Mouse (Mus musculus): ENCODE data around the gene Zfp692. TPM values are rescaled to one million over a fixed set of nuclear protein-coding genes. Genes with fewer than 3 reads are reported as not detected.

Zfp692 gene
- 19.3 and 21.1 TPM in 2 replicates for polyA plus RNA-seq (2011; ENCODE audit: insufficient read depth, insufficient read length, low read depth, missing spikeins)

DNA sequence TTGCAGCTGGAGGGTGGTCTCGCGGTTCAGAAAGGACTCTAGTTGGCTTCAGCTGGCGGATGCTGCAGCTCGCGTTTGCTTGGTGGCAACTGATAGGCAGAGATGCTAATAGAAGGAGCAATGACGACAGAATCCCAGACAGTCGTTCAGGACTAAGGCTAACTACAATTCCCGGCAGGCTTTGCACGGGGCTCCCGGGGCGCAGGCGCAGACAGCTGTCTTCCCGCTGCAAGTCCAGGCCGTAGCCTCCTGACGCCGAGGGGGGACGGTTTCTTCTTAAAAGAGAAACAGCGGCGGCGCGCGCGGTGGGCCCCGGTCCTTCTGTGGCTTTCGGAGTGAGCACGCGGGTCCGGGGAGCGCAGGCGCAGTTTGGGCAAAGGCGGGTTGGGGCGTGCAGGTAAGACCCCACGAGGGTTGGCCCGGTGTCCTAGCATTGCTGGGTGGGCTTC lies at the start of gene Zfp692:
Gene Zfp692 (plus strand): TSS at position 210 of the 449 bp plus-strand sequence.
- no peaks in the 10 kb centered on the region for H3K27me3 ChIP-seq (ENCODE audit: control insufficient read depth, insufficient read depth, low read length, poor library complexity, severe bottlenecking)
- peak within 1 kb of the TSS; percentile 75 for H3K4me3 ChIP-seq (ENCODE audit: low read depth, low read length)
- H3K9me3 ChIP-seq (replicated peaks; ENCODE audit: control insufficient read depth, insufficient read depth, low read length, poor library complexity, severe bottlenecking), result no peaks in the 10 kb centered on the region
- H3K4me1 ChIP-seq (ENCODE audit: control insufficient read depth, insufficient read depth, low read length), result no peaks in the 10 kb centered on the region
- no peak within 1 kb of the TSS for H3K27ac ChIP-seq (ENCODE audit: insufficient read depth, low read length)
- H3K9ac ChIP-seq (ENCODE audit: low read depth, poor library complexity, severe bottlenecking), result peak within 1 kb of the TSS; percentile 76
- peaks cover 9% of the 10 kb centered on the region for H3K36me3 ChIP-seq (ENCODE audit: control insufficient read depth, insufficient read depth, low read length, poor library complexity, severe bottlenecking)
- no peak for TF ChIP-seq CTCF (IDR thresholded peaks at IDR 0.05; ENCODE audit: low read depth, low read length)
- no peak for TF ChIP-seq POLR2A (IDR thresholded peaks at IDR 0.05; ENCODE audit: insufficient read depth, low read length)
- TF ChIP-seq EP300 (IDR thresholded peaks at IDR 0.05; ENCODE audit: insufficient read depth, low read depth, low read length), result no peak

DNA sequence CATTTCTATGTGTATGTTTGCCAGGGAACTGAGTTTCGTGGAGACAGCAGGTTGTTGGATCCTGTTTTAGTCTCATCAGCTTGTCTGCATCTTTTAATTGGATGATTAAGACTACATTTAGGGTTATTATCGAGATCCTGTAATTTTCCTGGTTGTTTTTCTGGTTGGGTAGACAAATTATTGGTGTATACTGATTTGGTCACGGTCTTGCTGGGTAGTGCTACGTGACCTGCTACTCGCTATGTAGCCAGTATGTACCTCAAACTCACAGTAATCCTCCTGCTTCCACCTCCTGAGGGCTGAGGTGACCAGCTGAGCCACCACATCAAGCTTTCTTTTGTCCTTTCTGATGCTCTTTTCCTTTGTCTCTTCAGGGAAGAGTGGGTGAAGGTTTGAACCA lies 49.1 kb upstream of the Zfp692 start:
- no peaks in the 10 kb centered on the region for H3K27me3 ChIP-seq (ENCODE audit: control insufficient read depth, insufficient read depth, low read length, poor library complexity, severe bottlenecking)
- no peaks in the 10 kb centered on the region for H3K9me3 ChIP-seq (replicated peaks; ENCODE audit: control insufficient read depth, insufficient read depth, low read length, poor library complexity, severe bottlenecking)
- H3K4me1 ChIP-seq (ENCODE audit: control insufficient read depth, insufficient read depth, low read length), result no peaks in the 10 kb centered on the region
- TF ChIP-seq POLR2A (IDR thresholded peaks at IDR 0.05; ENCODE audit: insufficient read depth, low read length) (no peak), CTCF (IDR thresholded peaks at IDR 0.05; ENCODE audit: low read depth, low read length) (no peak), EP300 (IDR thresholded peaks at IDR 0.05; ENCODE audit: insufficient read depth, low read depth, low read length) (no peak)
- H3K4me3 ChIP-seq (ENCODE audit: low read depth, low read length), result no peak overlapping the region
- no peak overlapping the region for H3K27ac ChIP-seq (ENCODE audit: insufficient read depth, low read length)
- no peaks in the 10 kb centered on the region for H3K36me3 ChIP-seq (ENCODE audit: control insufficient read depth, insufficient read depth, low read length, poor library complexity, severe bottlenecking)
- H3K9ac ChIP-seq (ENCODE audit: low read depth, poor library complexity, severe bottlenecking), result no peak overlapping the region

GRCm38 (mm10) chr11:58260156-58260555 lies 46.7 kb upstream of the Zfp692 start:
- Histone ChIP-seq H3K27ac (ENCODE audit: insufficient read depth, low read length) (no peak overlapping the region), H3K9me3 (replicated peaks; ENCODE audit: control insufficient read depth, insufficient read depth, low read length, poor library complexity, severe bottlenecking) (no peaks in the 10 kb centered on the region), H3K9ac (ENCODE audit: low read depth, poor library complexity, severe bottlenecking) (no peak overlapping the region), H3K36me3 (ENCODE audit: control insufficient read depth, insufficient read depth, low read length, poor library complexity, severe bottlenecking) (no peaks in the 10 kb centered on the region), H3K4me3 (ENCODE audit: low read depth, low read length) (no peak overlapping the region), H3K27me3 (ENCODE audit: control insufficient read depth, insufficient read depth, low read length, poor library complexity, severe bottlenecking) (no peaks in the 10 kb centered on the region), H3K4me1 (ENCODE audit: control insufficient read depth, insufficient read depth, low read length) (no peaks in the 10 kb centered on the region)
- TF ChIP-seq CTCF (IDR thresholded peaks at IDR 0.05; ENCODE audit: low read depth, low read length) (no peak), EP300 (IDR thresholded peaks at IDR 0.05; ENCODE audit: insufficient read depth, low read depth, low read length) (no peak), POLR2A (IDR thresholded peaks at IDR 0.05; ENCODE audit: insufficient read depth, low read length) (no peak)

GRCm38 (mm10) chr11:58261826-58262225 lies 45.0 kb upstream of the Zfp692 start:
- Histone ChIP-seq H3K9ac (ENCODE audit: low read depth, poor library complexity, severe bottlenecking) (no peak overlapping the region), H3K27me3 (ENCODE audit: control insufficient read depth, insufficient read depth, low read length, poor library complexity, severe bottlenecking) (no peaks in the 10 kb centered on the region), H3K4me1 (ENCODE audit: control insufficient read depth, insufficient read depth, low read length) (no peaks in the 10 kb centered on the region), H3K9me3 (replicated peaks; ENCODE audit: control insufficient read depth, insufficient read depth, low read length, poor library complexity, severe bottlenecking) (no peaks in the 10 kb centered on the region), H3K4me3 (ENCODE audit: low read depth, low read length) (no peak overlapping the region), H3K36me3 (ENCODE audit: control insufficient read depth, insufficient read depth, low read length, poor library complexity, severe bottlenecking) (no peaks in the 10 kb centered on the region), H3K27ac (ENCODE audit: insufficient read depth, low read length) (no peak overlapping the region)
- TF ChIP-seq EP300 (IDR thresholded peaks at IDR 0.05; ENCODE audit: insufficient read depth, low read depth, low read length), result no peak
- no peak for TF ChIP-seq POLR2A (IDR thresholded peaks at IDR 0.05; ENCODE audit: insufficient read depth, low read length)
- TF ChIP-seq CTCF (IDR thresholded peaks at IDR 0.05; ENCODE audit: low read depth, low read length), result no peak

DNA sequence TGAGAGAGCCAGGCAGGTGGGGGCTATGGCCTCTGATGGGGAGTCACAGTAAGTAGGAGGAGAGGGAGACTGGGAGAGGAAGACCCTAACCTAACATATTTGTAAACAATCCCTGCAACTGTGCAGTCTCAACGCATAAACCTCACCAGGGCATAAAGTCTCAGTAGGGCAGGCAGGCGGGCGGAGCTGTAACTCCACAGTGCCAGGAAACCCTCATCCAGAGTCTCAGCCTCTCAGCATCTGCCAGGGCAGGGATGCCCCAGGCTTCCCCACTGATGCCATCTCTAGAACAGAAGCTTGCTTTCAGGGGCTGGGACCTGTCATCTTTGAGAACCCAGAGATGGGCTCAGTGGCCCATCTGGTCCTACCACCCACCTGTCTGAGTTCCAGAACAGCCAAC lies 44.5 kb upstream of the Zfp692 start:
- H3K9me3 ChIP-seq (replicated peaks; ENCODE audit: control insufficient read depth, insufficient read depth, low read length, poor library complexity, severe bottlenecking), result no peaks in the 10 kb centered on the region
- H3K4me1 ChIP-seq (ENCODE audit: control insufficient read depth, insufficient read depth, low read length), result no peaks in the 10 kb centered on the region
- no peak overlapping the region for H3K9ac ChIP-seq (ENCODE audit: low read depth, poor library complexity, severe bottlenecking)
- no peak overlapping the region for H3K4me3 ChIP-seq (ENCODE audit: low read depth, low read length)
- no peaks in the 10 kb centered on the region for H3K27me3 ChIP-seq (ENCODE audit: control insufficient read depth, insufficient read depth, low read length, poor library complexity, severe bottlenecking)
- TF ChIP-seq EP300 (IDR thresholded peaks at IDR 0.05; ENCODE audit: insufficient read depth, low read depth, low read length), result no peak
- H3K27ac ChIP-seq (ENCODE audit: insufficient read depth, low read length), result no peak overlapping the region
- H3K36me3 ChIP-seq (ENCODE audit: control insufficient read depth, insufficient read depth, low read length, poor library complexity, severe bottlenecking), result no peaks in the 10 kb centered on the region

DNA sequence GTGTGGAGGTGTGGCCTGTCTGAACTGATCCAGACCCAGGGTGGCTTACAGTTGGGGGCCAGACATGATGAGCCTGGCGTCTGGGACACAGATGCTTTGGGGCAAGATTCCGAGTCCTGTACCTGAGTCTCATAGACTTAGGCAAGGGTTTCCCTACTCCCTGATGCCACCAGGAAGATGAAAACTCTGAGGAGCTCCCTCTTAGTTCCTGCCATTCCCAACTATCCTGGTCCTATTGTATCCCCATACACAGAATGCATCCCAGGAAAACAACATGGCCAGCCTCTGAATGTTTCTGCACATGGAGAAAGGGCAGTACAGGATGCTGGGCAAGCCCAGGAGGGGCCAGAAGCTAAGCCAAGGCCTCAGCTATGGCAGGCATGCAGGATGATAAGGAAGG lies 43.4 kb upstream of the Zfp692 start:
- H3K9ac ChIP-seq (ENCODE audit: low read depth, poor library complexity, severe bottlenecking), result no peak overlapping the region
- no peak for TF ChIP-seq CTCF (IDR thresholded peaks at IDR 0.05; ENCODE audit: low read depth, low read length)
- TF ChIP-seq EP300 (IDR thresholded peaks at IDR 0.05; ENCODE audit: insufficient read depth, low read depth, low read length), result no peak
- TF ChIP-seq POLR2A (IDR thresholded peaks at IDR 0.05; ENCODE audit: insufficient read depth, low read length), result no peak
- no peaks in the 10 kb centered on the region for H3K9me3 ChIP-seq (replicated peaks; ENCODE audit: control insufficient read depth, insufficient read depth, low read length, poor library complexity, severe bottlenecking)
- H3K4me1 ChIP-seq (ENCODE audit: control insufficient read depth, insufficient read depth, low read length), result no peaks in the 10 kb centered on the region
- no peaks in the 10 kb centered on the region for H3K36me3 ChIP-seq (ENCODE audit: control insufficient read depth, insufficient read depth, low read length, poor library complexity, severe bottlenecking)
- no peaks in the 10 kb centered on the region for H3K27me3 ChIP-seq (ENCODE audit: control insufficient read depth, insufficient read depth, low read length, poor library complexity, severe bottlenecking)
- no peak overlapping the region for H3K4me3 ChIP-seq (ENCODE audit: low read depth, low read length)
- H3K27ac ChIP-seq (ENCODE audit: insufficient read depth, low read length), result no peak overlapping the region

Measured in ES-Bruce4 (cell line).